Mouse (Mus musculus): ENCODE measurements around the gene Rrp12. TPM values are rescaled to one million over a fixed set of nuclear protein-coding genes. Genes with fewer than 3 reads are reported as not detected.

Gene Rrp12
- 19.2 TPM in 2 replicates for polyA plus RNA-seq (2015; fragmentation: Nextera tagmentation; extraction: Ambion mirVana)

DNA sequence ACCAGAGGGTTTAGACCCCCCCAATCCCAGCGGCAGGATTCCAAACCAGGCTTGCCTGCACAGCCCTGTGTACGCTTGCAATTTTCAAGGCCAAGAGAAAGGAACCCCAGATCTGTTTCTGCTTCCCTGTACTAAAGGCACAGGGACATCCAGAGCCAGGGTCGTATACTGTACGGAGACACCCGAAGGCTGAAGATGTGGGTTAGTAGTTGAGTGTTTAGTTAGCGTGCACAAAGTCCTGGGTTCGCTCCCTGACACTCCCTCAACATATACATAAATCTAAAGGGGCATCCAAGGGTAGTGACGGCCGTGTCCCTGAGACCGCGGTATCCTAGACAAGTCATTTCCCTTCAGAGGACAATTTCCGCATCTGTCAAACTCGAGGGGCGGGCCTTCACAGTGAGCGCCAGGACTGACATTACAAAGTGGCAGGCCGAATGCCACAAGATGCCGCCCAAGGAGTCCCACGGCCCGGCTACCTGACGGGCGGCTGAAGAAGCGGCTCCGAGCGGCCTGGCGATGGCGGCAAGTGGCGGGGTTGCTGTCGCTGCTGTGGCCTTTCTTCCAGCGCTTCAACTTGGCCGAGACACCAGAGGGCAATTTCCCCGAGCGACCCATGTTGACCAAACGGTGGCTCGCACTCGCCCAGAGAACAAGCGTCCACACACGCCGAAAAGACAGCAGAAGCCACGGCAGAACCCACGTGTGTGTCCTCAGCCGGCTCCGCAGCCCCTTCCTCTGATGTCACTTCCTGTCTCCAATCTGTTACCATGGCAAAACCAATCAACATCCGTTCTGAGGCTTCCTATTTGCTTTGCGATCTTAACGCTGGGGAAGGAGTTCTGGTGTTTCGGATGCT, at the start of gene Rrp12:
TSS of gene Rrp12 (minus strand) at position 714 of the 859 bp plus-strand sequence.
- Histone ChIP-seq H3K27ac (ENCODE audit: low read length) (no peak within 1 kb of the TSS), H3K9ac (ENCODE audit: low read depth, low read length) (peak within 1 kb of the TSS; percentile 56), H3K4me3 (ENCODE audit: low read depth, low read length) (peak within 1 kb of the TSS; percentile 67), H3K36me3 (ENCODE audit: control insufficient read depth, insufficient read depth, low read length) (no peaks in the 10 kb centered on the region), H3K27me3 (ENCODE audit: control insufficient read depth, insufficient read depth, low read depth, low read length) (no peaks in the 10 kb centered on the region), H3K4me2 (ENCODE audit: low read length) (peak within 1 kb of the TSS; percentile 86), H3K9me3 (replicated peaks; ENCODE audit: control insufficient read depth, low read length, poor library complexity, severe bottlenecking) (no peaks in the 10 kb centered on the region), H3K4me1 (ENCODE audit: control insufficient read depth, insufficient read depth, low read length) (peaks cover 15% of the 10 kb centered on the region)
- 2% methylated on average over 46 of the region's 46 CpGs for WGBS
- ATAC-seq = peak; percentile 96

DNA sequence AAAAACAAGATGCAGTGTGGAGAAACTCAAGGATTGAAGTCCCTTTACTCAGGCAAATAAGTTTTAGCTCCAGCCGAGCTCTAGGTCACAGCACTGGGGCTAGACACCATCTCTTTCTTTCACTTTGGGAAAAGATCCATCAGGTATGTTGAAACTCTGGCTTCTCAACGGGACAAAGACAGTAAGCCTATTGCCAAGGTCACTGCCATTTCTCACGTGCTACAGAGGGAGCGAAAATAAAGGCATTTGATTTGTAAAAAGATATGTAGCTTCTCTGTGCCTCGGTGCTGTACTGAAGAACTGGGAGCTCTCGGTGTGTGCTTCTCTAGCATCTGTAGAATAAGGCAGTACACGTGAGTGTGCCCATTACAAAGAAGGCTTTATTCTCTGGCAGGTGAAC, 47.9 kb upstream of the Rrp12 start:
- Histone ChIP-seq H3K36me3 (ENCODE audit: control insufficient read depth, insufficient read depth, low read length) (peaks cover 66% of the 10 kb centered on the region), H3K9ac (ENCODE audit: low read depth, low read length) (no peak overlapping the region), H3K4me1 (ENCODE audit: control insufficient read depth, insufficient read depth, low read length) (no peaks in the 10 kb centered on the region), H3K4me2 (ENCODE audit: low read length) (no peak overlapping the region), H3K9me3 (replicated peaks; ENCODE audit: control insufficient read depth, low read length, poor library complexity, severe bottlenecking) (no peaks in the 10 kb centered on the region; the same call in 1 of the 2 replicates), H3K27ac (ENCODE audit: low read length) (no peak overlapping the region), H3K27me3 (ENCODE audit: control insufficient read depth, insufficient read depth, low read depth, low read length) (no peaks in the 10 kb centered on the region), H3K4me3 (ENCODE audit: low read depth, low read length) (no peak overlapping the region)
- ATAC-seq = no peak
- 92% methylated on average over 7 of the region's 7 CpGs for WGBS

DNA sequence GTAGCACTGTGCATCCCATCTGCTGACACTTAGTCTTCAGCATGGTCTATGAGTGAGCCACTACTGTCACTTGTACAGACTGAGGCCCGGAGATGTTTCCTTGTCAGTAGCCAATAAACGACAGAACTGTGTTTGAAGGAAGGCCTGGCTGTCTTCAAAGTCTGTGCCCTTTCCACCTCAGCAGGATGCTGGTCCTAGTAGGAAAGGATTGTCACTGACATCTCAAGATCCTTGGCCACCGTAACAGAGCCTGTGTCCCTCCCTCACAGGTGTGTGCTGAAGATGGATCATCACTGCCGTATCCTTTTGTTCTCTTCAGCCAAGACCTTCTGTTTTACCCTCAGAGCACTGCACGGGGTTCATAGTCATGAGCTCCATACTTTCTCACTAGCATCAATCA, 42.6 kb upstream of the Rrp12 start:
- WGBS = 95% methylated on average over 5 of the region's 5 CpGs
- Histone ChIP-seq H3K27me3 (ENCODE audit: control insufficient read depth, insufficient read depth, low read depth, low read length) (no peaks in the 10 kb centered on the region), H3K4me3 (ENCODE audit: low read depth, low read length) (no peak overlapping the region), H3K9ac (ENCODE audit: low read depth, low read length) (no peak overlapping the region), H3K36me3 (ENCODE audit: control insufficient read depth, insufficient read depth, low read length) (peaks cover 30% of the 10 kb centered on the region), H3K4me2 (ENCODE audit: low read length) (no peak overlapping the region), H3K27ac (ENCODE audit: low read length) (no peak overlapping the region), H3K9me3 (replicated peaks; ENCODE audit: control insufficient read depth, low read length, poor library complexity, severe bottlenecking) (no peaks in the 10 kb centered on the region), H3K4me1 (ENCODE audit: control insufficient read depth, insufficient read depth, low read length) (peaks cover 11% of the 10 kb centered on the region)
- ATAC-seq = no peak

DNA sequence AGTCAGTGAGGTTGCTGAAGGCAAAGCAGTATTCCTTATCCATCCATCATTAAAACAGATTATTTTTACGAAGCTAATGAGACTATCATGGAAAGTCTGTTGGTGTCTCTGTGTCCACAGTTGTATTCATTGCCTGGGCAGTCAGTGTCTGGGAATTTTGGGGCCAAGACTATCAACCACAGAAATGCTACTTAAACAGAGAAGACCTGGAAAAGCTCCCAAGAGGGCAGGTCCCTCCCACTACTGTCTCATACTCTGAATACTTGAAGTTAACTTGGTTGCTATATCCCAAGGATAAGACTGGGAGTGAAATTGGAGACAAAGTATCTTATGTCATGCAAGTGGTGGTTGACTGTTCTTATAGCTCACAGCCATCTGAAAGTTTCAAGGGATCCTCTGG, 39.9 kb upstream of the Rrp12 start:
- Histone ChIP-seq H3K9ac (ENCODE audit: low read depth, low read length) (no peak overlapping the region), H3K9me3 (replicated peaks; ENCODE audit: control insufficient read depth, low read length, poor library complexity, severe bottlenecking) (no peaks in the 10 kb centered on the region), H3K4me1 (ENCODE audit: control insufficient read depth, insufficient read depth, low read length) (peaks cover 20% of the 10 kb centered on the region), H3K4me2 (ENCODE audit: low read length) (no peak overlapping the region), H3K36me3 (ENCODE audit: control insufficient read depth, insufficient read depth, low read length) (peaks cover 12% of the 10 kb centered on the region), H3K27ac (ENCODE audit: low read length) (no peak overlapping the region), H3K27me3 (ENCODE audit: control insufficient read depth, insufficient read depth, low read depth, low read length) (no peaks in the 10 kb centered on the region), H3K4me3 (ENCODE audit: low read depth, low read length) (no peak overlapping the region)
- ATAC-seq = no peak
- 91% methylated on average over 1 of the region's 1 CpGs for WGBS

DNA sequence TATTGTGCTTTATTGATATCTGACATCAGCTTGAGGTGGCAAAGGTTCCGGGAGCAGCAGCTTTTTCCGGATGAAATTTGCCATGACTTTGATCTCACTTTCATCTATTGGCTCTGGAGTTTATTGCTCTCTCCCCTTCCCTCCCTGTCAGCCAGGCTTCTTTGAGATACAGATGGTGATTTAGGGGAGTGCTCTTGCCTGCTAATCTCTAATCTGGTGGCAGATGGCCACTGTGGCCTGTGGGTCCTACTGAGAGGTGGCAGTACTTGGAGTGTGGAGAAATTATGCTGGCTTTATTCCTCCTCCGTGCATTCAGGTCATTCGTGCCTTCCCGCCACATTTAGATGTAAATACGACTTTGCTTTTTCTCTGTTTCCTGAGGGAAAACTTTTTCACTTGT, 38.2 kb upstream of the Rrp12 start:
- ATAC-seq = no peak
- H3K9ac ChIP-seq (ENCODE audit: low read depth, low read length) = peak overlapping the region; percentile 63
- H3K4me3 ChIP-seq (ENCODE audit: low read depth, low read length) = peak overlapping the region; percentile 53
- H3K36me3 ChIP-seq (ENCODE audit: control insufficient read depth, insufficient read depth, low read length) = peaks cover 7% of the 10 kb centered on the region; the same call in 1 of the 2 replicates
- H3K27me3 ChIP-seq (ENCODE audit: control insufficient read depth, insufficient read depth, low read depth, low read length) = no peaks in the 10 kb centered on the region
- H3K4me1 ChIP-seq (ENCODE audit: control insufficient read depth, insufficient read depth, low read length) = peaks cover 20% of the 10 kb centered on the region
- peak overlapping the region; percentile 60 for H3K4me2 ChIP-seq (ENCODE audit: low read length)
- 22% methylated on average over 6 of the region's 6 CpGs for WGBS
- no peak overlapping the region for H3K27ac ChIP-seq (ENCODE audit: low read length)
- H3K9me3 ChIP-seq (replicated peaks; ENCODE audit: control insufficient read depth, low read length, poor library complexity, severe bottlenecking) = no peaks in the 10 kb centered on the region

DNA sequence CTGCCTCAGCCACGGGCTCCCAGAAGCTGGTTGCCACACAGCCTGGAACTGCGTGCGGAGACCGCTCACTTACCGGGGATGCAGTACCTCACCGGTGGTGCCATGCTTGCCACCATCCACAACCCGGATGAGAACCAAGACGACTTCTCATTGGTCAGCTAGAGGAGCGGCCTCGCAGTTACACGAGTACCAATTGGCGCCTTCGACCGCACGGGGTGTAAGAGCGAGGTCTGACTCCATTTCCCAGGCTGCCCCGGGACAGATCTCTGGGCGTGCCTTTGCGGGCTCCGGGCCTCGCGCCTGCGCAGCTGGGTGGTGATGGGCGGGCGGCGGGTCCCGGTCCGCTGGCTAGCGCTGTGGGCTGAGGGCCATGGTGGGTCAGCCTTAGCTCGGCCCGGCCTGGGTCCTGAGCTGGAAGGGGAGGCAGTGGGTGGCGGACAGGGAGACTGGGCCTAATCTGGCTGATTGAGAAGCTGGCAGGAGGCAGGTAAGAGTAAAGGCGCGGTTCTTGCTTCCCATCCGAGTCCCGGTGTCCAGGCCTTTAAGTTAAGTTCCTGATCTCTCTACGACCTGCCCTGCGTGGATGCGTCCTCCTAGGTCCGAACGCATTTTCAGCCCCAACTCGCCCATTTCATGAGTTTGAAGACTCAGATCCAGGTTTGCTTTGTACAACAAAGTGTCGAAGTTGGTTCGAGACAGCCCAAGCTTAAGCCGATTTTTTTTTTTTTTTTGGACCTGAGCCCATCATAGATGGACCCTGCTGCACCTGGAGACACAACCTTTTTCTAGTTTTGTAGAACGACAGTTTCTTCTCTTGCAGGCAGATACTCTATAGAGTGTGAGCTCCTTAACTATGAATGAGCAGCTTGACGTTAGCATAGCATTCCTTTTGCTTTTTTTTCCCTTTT, 37.5 kb upstream of the Rrp12 start, which contains the start of the genes Exosc1 and Zdhhc16:
TSS of gene Exosc1 (minus strand) at position 245 of the 908 bp plus-strand sequence.
TSS of gene Zdhhc16 (plus strand) at position 302 of the 908 bp plus-strand sequence.
- H3K4me2 ChIP-seq (ENCODE audit: low read length) = peak within 1 kb of the TSS; percentile 82
- peaks cover 20% of the 10 kb centered on the region for H3K4me1 ChIP-seq (ENCODE audit: control insufficient read depth, insufficient read depth, low read length)
- H3K9me3 ChIP-seq (replicated peaks; ENCODE audit: control insufficient read depth, low read length, poor library complexity, severe bottlenecking) = no peaks in the 10 kb centered on the region
- ATAC-seq = peak; percentile 100
- peak within 1 kb of the TSS; percentile 71 for H3K9ac ChIP-seq (ENCODE audit: low read depth, low read length)
- H3K36me3 ChIP-seq (ENCODE audit: control insufficient read depth, insufficient read depth, low read length) = peaks cover 7% of the 10 kb centered on the region; the same call in 1 of the 2 replicates
- WGBS = under 1% methylated on average over 47 of the region's 47 CpGs
- peak within 1 kb of the TSS; percentile 70 for H3K27ac ChIP-seq (ENCODE audit: low read length)
- H3K4me3 ChIP-seq (ENCODE audit: low read depth, low read length) = peak within 1 kb of the TSS; percentile 53
- H3K27me3 ChIP-seq (ENCODE audit: control insufficient read depth, insufficient read depth, low read depth, low read length) = no peaks in the 10 kb centered on the region

DNA sequence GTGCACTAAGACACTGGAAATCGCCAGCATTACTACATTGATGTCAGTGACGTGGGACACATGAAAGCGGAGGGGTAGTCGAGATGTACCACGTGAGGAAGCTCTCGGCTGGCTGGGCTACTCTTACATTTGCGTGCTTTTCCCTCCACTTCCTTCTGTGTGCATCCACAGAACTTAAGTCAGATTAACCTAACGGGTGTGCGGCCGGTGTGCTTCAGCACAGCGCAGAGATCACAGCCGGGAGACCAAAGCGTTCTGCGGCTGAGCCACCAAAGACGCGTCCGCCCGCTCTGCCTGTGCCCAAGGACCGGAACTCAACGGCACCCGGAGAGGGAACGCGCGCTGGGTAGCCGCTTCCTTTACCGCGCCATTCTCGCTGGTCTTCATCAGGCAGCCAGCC, 36.7 kb upstream of the Rrp12 start:
- Histone ChIP-seq H3K4me3 (ENCODE audit: low read depth, low read length) (peak overlapping the region; percentile 53), H3K27ac (ENCODE audit: low read length) (peak overlapping the region; percentile 70), H3K36me3 (ENCODE audit: control insufficient read depth, insufficient read depth, low read length) (peaks cover 6% of the 10 kb centered on the region; the same call in 1 of the 2 replicates), H3K4me1 (ENCODE audit: control insufficient read depth, insufficient read depth, low read length) (peaks cover 20% of the 10 kb centered on the region), H3K27me3 (ENCODE audit: control insufficient read depth, insufficient read depth, low read depth, low read length) (no peaks in the 10 kb centered on the region), H3K4me2 (ENCODE audit: low read length) (peak overlapping the region; percentile 82), H3K9me3 (replicated peaks; ENCODE audit: control insufficient read depth, low read length, poor library complexity, severe bottlenecking) (no peaks in the 10 kb centered on the region), H3K9ac (ENCODE audit: low read depth, low read length) (peak overlapping the region; percentile 71)
- WGBS = under 1% methylated on average over 28 of the region's 28 CpGs
- ATAC-seq = peak; percentile 40

DNA sequence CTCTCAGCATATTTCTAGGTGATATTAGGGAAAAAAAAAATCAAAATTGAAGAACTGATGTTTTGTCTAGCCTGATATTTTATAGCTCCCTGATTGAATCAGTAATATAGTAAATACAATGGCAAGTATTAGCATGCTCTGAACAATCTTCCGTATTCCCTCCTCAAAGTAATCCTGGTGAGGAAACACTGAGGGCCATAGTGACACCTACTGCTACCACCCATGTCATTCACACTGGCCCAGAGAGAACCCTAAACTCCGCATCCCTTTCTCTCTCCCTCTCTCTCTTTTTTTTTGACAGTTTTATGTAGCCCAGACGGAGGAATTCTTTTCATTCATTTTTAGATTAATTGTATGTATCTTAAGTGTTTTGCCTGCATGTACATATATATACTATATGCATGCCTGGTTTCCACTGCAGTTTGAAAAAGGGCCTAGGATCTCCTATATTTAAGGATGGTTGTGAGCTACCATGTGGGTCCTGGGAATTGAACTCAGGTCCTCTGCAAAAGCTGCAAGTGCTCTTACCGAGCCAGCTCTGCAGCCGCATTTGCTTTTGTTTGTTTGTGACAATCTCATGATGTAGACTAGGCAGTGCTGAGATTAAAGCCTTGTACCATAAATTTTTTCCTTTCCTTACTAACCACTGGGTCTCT, 24.6 kb upstream of the Rrp12 start:
- no peak for ATAC-seq
- Histone ChIP-seq H3K4me3 (ENCODE audit: low read depth, low read length) (no peak overlapping the region), H3K9ac (ENCODE audit: low read depth, low read length) (no peak overlapping the region), H3K36me3 (ENCODE audit: control insufficient read depth, insufficient read depth, low read length) (peaks cover 37% of the 10 kb centered on the region), H3K4me1 (ENCODE audit: control insufficient read depth, insufficient read depth, low read length) (no peaks in the 10 kb centered on the region), H3K27me3 (ENCODE audit: control insufficient read depth, insufficient read depth, low read depth, low read length) (no peaks in the 10 kb centered on the region), H3K4me2 (ENCODE audit: low read length) (no peak overlapping the region), H3K27ac (ENCODE audit: low read length) (no peak overlapping the region), H3K9me3 (replicated peaks; ENCODE audit: control insufficient read depth, low read length, poor library complexity, severe bottlenecking) (no peaks in the 10 kb centered on the region)
- 82% methylated on average over 5 of the region's 5 CpGs for WGBS
